Mouse (Mus musculus): ENCODE results near the gene Stk38. TPM values are rescaled to one million over a fixed set of nuclear protein-coding genes. Genes with fewer than 3 reads are reported as not detected.

The Stk38 gene
- polyA plus RNA-seq, 1 experiment from 2014 or later = 121 TPM

DNA sequence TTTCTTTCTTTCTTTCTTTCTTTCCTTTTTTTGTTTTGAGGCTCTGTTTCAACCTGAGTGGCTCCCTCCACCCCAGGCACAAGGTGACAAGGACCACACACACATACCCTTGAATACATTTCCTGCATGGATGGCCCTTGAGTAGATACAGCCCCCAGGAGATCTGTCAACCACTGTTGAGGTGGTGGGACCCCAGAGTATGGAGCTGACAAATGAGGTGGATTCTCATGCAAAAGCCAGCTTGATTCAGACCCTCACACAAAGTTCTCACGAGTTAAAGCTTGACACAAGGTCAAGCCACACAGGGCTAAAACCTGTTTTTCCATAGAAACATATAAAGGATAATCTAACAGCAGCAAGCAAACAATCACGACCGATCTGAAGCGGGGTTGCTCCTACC is 75.5 kb downstream of the Stk38 start:
- Histone ChIP-seq H3K36me3 (replicated peaks; ENCODE audit: control insufficient read depth, insufficient read depth, low read depth, low read length) (no peaks in the 10 kb centered on the region), H3K27me3 (ENCODE audit: control insufficient read depth, insufficient read depth, low read length) (no peaks in the 10 kb centered on the region), H3K4me3 (ENCODE audit: low read depth, low read length) (no peak overlapping the region), H3K27ac (replicated peaks; ENCODE audit: low read depth, low read length) (no peak overlapping the region), H3K4me1 (ENCODE audit: control insufficient read depth, insufficient read depth, low read length) (no peaks in the 10 kb centered on the region; the same call in 1 of the 2 replicates), H3K9me3 (replicated peaks; ENCODE audit: control insufficient read depth, low read length) (no peaks in the 10 kb centered on the region), H3K4me2 (ENCODE audit: low read depth, low read length) (no peak overlapping the region), H3K9ac (replicated peaks; ENCODE audit: low read length) (no peak overlapping the region)
- WGBS = 83% methylated on average over 4 of the region's 4 CpGs
- ATAC-seq (replicated peaks; ENCODE audit: insufficient number of reproducible peaks, low FRiP score, low TSS enrichment, low read depth) = no peak
- DNase-seq (ENCODE audit: low spot score) = no peak

DNA sequence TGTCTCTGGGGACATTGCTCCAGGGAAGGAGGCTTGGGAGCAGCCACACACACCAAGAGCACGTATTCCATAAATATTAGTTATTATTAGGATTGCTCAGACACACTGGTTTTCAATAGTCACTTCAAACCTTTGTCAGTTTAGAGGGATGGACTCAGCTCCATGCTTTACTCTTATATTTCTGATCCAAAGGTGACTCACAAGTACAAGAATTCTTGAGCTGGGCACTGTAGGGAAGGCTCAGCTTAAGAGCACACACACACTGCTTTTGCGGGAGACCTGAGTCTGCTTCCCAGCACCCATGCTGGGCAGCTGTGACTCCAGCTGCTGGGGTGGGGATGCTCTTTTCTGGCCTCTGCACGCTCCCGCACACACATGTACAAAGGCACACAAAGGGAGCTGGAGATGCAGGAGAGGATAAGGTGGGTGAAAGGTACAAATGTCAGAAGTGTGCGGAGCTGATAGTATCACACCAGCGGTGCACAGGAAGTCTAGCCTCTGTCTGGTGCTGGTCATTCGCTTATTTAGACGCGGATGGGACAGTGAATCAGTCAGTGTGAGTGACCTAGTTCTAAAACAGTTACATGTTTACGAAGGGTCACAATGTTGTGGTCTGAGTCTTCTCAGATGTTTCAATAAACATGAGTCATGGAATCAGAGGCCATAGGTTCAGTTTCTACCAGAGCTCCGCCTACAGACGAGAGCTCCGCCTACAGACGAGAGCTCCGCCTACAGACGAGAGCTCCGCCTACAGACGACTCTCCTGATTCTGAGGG is 76.2 kb downstream of the Stk38 start:
- Histone ChIP-seq H3K4me1 (ENCODE audit: control insufficient read depth, insufficient read depth, low read length) (no peaks in the 10 kb centered on the region; the same call in 1 of the 2 replicates), H3K27ac (replicated peaks; ENCODE audit: low read depth, low read length) (no peak overlapping the region), H3K9ac (replicated peaks; ENCODE audit: low read length) (no peak overlapping the region), H3K36me3 (replicated peaks; ENCODE audit: control insufficient read depth, insufficient read depth, low read depth, low read length) (no peaks in the 10 kb centered on the region), H3K4me3 (ENCODE audit: low read depth, low read length) (no peak overlapping the region), H3K27me3 (ENCODE audit: control insufficient read depth, insufficient read depth, low read length) (no peaks in the 10 kb centered on the region), H3K9me3 (replicated peaks; ENCODE audit: control insufficient read depth, low read length) (no peaks in the 10 kb centered on the region), H3K4me2 (ENCODE audit: low read depth, low read length) (no peak overlapping the region)
- ATAC-seq (replicated peaks; ENCODE audit: insufficient number of reproducible peaks, low FRiP score, low TSS enrichment, low read depth) = no peak
- no peak for DNase-seq (ENCODE audit: low spot score)
- WGBS = 92% methylated on average over 18 of the region's 18 CpGs

DNA sequence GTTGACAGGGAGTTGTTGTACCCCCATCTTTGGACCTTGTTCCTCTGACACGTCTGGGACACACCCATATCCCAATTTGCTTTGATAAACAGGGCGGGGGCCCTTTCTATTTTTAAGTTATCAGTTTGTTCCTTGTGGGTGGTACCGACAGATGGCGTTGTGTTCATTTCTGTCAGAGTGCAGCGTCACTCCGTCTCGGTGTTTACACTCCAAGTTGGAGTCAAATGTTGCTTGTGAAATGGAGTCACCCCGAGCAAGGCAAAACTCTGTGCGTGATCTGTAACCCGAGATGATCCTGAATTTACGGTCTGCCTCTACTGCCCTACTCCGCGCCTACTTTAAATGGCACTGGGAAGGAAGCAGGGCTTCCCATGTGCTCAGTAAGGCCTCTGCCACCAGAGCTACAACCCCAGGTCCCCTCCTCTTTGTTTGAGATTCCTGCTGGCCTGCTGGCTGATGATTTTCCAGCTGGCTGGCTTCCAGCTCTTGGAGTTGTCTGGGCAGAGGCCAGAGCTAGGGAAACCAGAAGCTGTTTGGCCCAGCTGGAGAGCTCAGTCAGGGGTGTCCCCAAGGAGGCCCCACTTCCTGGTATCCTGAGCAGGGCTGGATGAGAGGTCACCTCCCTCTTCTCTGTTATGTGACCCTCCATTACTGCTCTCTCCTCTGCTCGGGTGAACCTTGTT is 77.3 kb downstream of the Stk38 start:
- ATAC-seq (replicated peaks; ENCODE audit: insufficient number of reproducible peaks, low FRiP score, low TSS enrichment, low read depth) = peak; percentile 79
- Histone ChIP-seq H3K4me1 (ENCODE audit: control insufficient read depth, insufficient read depth, low read length) (no peaks in the 10 kb centered on the region; the same call in 1 of the 2 replicates), H3K27ac (replicated peaks; ENCODE audit: low read depth, low read length) (peak overlapping the region; percentile 78), H3K4me2 (ENCODE audit: low read depth, low read length) (peak overlapping the region; percentile 33), H3K4me3 (ENCODE audit: low read depth, low read length) (no peak overlapping the region), H3K9ac (replicated peaks; ENCODE audit: low read length) (peak overlapping the region; percentile 48), H3K9me3 (replicated peaks; ENCODE audit: control insufficient read depth, low read length) (no peaks in the 10 kb centered on the region), H3K36me3 (replicated peaks; ENCODE audit: control insufficient read depth, insufficient read depth, low read depth, low read length) (no peaks in the 10 kb centered on the region), H3K27me3 (ENCODE audit: control insufficient read depth, insufficient read depth, low read length) (no peaks in the 10 kb centered on the region)
- WGBS = 26% methylated on average over 14 of the region's 14 CpGs
- DNase-seq (ENCODE audit: low spot score) = peak; percentile 67

- no peak overlapping the region for H3K27ac ChIP-seq (replicated peaks; ENCODE audit: low read depth, low read length)
- no peak for DNase-seq (ENCODE audit: low spot score)
- H3K9ac ChIP-seq (replicated peaks; ENCODE audit: low read length) = no peak overlapping the region
Measured at GRCm38 (mm10) chr17:28929369-28929768, 78.4 kb downstream of the Stk38 start.

GRCm38 (mm10) chr17:28928004-28928403 is 79.8 kb downstream of the Stk38 start:
- no peak overlapping the region for H3K27ac ChIP-seq (replicated peaks; ENCODE audit: low read depth, low read length)
- no peak overlapping the region for H3K9ac ChIP-seq (replicated peaks; ENCODE audit: low read length)
- no peaks in the 10 kb centered on the region; the same call in 1 of the 2 replicates for H3K4me1 ChIP-seq (ENCODE audit: control insufficient read depth, insufficient read depth, low read length)
- H3K4me2 ChIP-seq (ENCODE audit: low read depth, low read length) = no peak overlapping the region
- no peaks in the 10 kb centered on the region for H3K9me3 ChIP-seq (replicated peaks; ENCODE audit: control insufficient read depth, low read length)
- DNase-seq (ENCODE audit: low spot score) (no peak), ATAC-seq (replicated peaks; ENCODE audit: insufficient number of reproducible peaks, low FRiP score, low TSS enrichment, low read depth) (no peak)
- no peaks in the 10 kb centered on the region for H3K36me3 ChIP-seq (replicated peaks; ENCODE audit: control insufficient read depth, insufficient read depth, low read depth, low read length)
- no peak overlapping the region for H3K4me3 ChIP-seq (ENCODE audit: low read depth, low read length)
- H3K27me3 ChIP-seq (ENCODE audit: control insufficient read depth, insufficient read depth, low read length) = no peaks in the 10 kb centered on the region
- 91% methylated on average over 9 of the region's 9 CpGs for WGBS

More at GRCm38 (mm10) chr17:28929369-28929768, 78.4 kb downstream of the Stk38 start:
- Histone ChIP-seq H3K9me3 (replicated peaks; ENCODE audit: control insufficient read depth, low read length) (no peaks in the 10 kb centered on the region), H3K4me2 (ENCODE audit: low read depth, low read length) (no peak overlapping the region), H3K36me3 (replicated peaks; ENCODE audit: control insufficient read depth, insufficient read depth, low read depth, low read length) (no peaks in the 10 kb centered on the region), H3K27me3 (ENCODE audit: control insufficient read depth, insufficient read depth, low read length) (no peaks in the 10 kb centered on the region), H3K4me3 (ENCODE audit: low read depth, low read length) (no peak overlapping the region), H3K4me1 (ENCODE audit: control insufficient read depth, insufficient read depth, low read length) (no peaks in the 10 kb centered on the region; the same call in 1 of the 2 replicates)
- WGBS = 89% methylated on average over 4 of the region's 4 CpGs
- no peak for ATAC-seq (replicated peaks; ENCODE audit: insufficient number of reproducible peaks, low FRiP score, low TSS enrichment, low read depth)

- WGBS = 50% methylated on average over 15 of the region's 15 CpGs
- ATAC-seq (replicated peaks; ENCODE audit: insufficient number of reproducible peaks, low FRiP score, low TSS enrichment, low read depth) = no peak
- Histone ChIP-seq H3K27ac (replicated peaks; ENCODE audit: low read depth, low read length) (no peak overlapping the region), H3K4me3 (ENCODE audit: low read depth, low read length) (no peak overlapping the region), H3K9me3 (replicated peaks; ENCODE audit: control insufficient read depth, low read length) (no peaks in the 10 kb centered on the region), H3K36me3 (replicated peaks; ENCODE audit: control insufficient read depth, insufficient read depth, low read depth, low read length) (no peaks in the 10 kb centered on the region), H3K4me1 (ENCODE audit: control insufficient read depth, insufficient read depth, low read length) (no peaks in the 10 kb centered on the region; the same call in 1 of the 2 replicates), H3K9ac (replicated peaks; ENCODE audit: low read length) (no peak overlapping the region), H3K27me3 (ENCODE audit: control insufficient read depth, insufficient read depth, low read length) (no peaks in the 10 kb centered on the region), H3K4me2 (ENCODE audit: low read depth, low read length) (no peak overlapping the region)
- DNase-seq (ENCODE audit: low spot score) = peak; percentile 73
Measured at GRCm38 (mm10) chr17:28926866-28927635, 80.7 kb downstream of the Stk38 start.

- Histone ChIP-seq H3K27ac (replicated peaks; ENCODE audit: low read depth, low read length) (no peak overlapping the region), H3K9me3 (replicated peaks; ENCODE audit: control insufficient read depth, low read length) (no peaks in the 10 kb centered on the region), H3K9ac (replicated peaks; ENCODE audit: low read length) (no peak overlapping the region), H3K4me3 (ENCODE audit: low read depth, low read length) (no peak overlapping the region), H3K27me3 (ENCODE audit: control insufficient read depth, insufficient read depth, low read length) (no peaks in the 10 kb centered on the region), H3K4me1 (ENCODE audit: control insufficient read depth, insufficient read depth, low read length) (no peaks in the 10 kb centered on the region; the same call in 1 of the 2 replicates), H3K36me3 (replicated peaks; ENCODE audit: control insufficient read depth, insufficient read depth, low read depth, low read length) (no peaks in the 10 kb centered on the region), H3K4me2 (ENCODE audit: low read depth, low read length) (no peak overlapping the region)
- 19% methylated on average over 13 of the region's 13 CpGs for WGBS
- ATAC-seq (replicated peaks; ENCODE audit: insufficient number of reproducible peaks, low FRiP score, low TSS enrichment, low read depth) (no peak), DNase-seq (ENCODE audit: low spot score) (peak; percentile 92)
Measured at GRCm38 (mm10) chr17:28926380-28926779, 81.4 kb downstream of the Stk38 start.

Data from embryonic facial prominence, embryonic 11.5 days (tissue).